Mouse (Mus musculus): ENCODE results near the gene Dgcr8.

DNA sequence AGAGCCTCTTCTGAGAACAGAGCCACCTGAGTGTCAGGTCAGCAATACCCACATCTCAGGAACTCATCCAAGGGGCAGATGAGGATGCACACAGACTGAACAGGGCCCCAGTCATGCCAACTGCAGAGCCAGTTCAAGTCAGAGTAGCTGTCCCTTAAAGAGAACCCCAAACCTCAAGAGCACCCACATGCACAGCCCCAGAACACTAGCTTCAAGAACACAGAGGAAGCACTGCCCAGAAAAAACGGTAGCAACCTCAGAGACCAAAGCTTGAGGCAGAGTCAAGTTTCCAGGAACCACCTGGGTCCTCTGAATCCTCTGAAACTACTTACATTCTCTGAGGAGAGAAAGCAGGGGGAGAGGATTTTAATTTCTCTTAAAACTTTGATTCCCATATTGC lies 55.6 kb downstream of the Dgcr8 start:
- TF ChIP-seq CTCF (IDR thresholded peaks at IDR 0.05; ENCODE audit: low read depth, low read length) (no peak), POLR2A (IDR thresholded peaks at IDR 0.05; ENCODE audit: borderline replicate concordance, low read depth, low read length) (no peak)

Measured in bone marrow macrophage, adult 2 months (primary cell).